Mouse (Mus musculus): ENCODE measurements at regions not wholly inside any gene's neighbourhood (a gene's known extent, or its start where the extent isn't known, plus 50 kb on each side); places are given as distances from the start of the nearest gene placed in this dataset.

DNA sequence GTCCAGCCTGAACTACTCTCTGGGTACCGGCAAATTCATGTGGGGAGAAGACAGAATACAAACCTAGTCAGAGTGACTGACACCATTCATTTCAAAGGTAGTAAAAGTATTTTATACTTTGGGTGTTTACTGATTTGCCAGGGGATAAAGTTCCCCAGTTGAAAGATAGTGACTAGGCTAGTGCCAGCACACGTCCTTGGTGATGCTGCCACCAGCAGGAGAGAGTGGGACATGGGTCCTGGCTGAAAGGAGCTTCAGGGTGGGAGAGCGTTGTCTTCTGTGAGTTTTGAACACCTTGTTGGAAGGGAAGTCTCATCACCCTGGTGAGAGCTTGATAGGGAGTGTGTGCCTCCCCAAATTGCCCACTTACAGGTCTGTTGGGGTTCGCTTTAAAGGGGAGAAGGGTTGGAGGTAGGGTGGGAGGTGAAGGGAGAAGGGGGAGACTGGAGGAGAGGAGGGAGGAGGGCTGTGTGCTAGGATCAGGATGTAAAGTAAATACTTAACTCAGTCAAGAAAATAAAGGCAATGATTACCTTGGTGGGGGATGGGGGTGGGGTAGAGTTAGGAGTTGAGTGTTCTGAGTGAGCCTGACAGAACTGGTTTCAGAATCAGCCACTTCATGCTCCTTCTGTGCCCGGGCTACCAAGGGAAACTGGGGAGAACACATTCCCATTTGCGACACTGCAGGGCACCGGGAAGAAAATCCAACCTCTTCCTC, 273.9 kb downstream of the Dhx35 start:
- Histone ChIP-seq H3K4me1 (ENCODE audit: control insufficient read depth, insufficient read depth, insufficient read length) (no peaks in the 10 kb centered on the region), H3K4me3 (ENCODE audit: extremely low read depth, insufficient read depth, insufficient read length) (no peak overlapping the region), H3K27ac (ENCODE audit: insufficient read depth, low read length) (no peak overlapping the region), H3K36me3 (ENCODE audit: control insufficient read depth, insufficient read depth, low read length) (no peaks in the 10 kb centered on the region), H3K27me3 (ENCODE audit: control insufficient read depth, insufficient read depth, low read length) (no peaks in the 10 kb centered on the region)
- TF ChIP-seq POLR2A (IDR thresholded peaks at IDR 0.05; ENCODE audit: low read depth, low read length) (no peak), CTCF (IDR thresholded peaks at IDR 0.05; ENCODE audit: extremely low read depth, insufficient read depth, insufficient read length, insufficient replicate concordance) (no peak)
- DNase-seq (ENCODE audit: low read depth in 1 of 2, low spot score in 2 of 2), result no peak
- WGBS, result 62% methylated on average over 7 of the region's 7 CpGs

DNA sequence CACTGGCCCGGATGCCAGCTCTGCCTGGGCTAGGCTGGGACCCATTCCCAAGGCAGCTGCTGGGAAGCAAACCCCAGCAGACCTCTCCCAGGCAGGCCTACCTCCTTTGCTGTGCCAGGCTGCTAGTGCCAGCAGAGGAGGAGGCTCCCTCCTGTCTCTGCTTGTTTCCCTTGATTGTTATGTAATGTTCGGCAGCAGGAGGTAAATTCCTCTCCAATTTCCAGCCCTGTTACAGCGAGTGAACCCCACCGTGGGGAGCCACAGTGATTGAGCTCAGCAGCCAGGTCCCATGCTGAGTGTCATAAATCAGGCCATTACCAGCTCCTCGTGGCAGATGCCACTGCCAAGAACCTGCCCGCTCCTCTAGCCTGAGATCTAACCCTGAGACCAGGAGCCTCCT, 274.6 kb downstream of the Dhx35 start:
- Histone ChIP-seq H3K36me3 (ENCODE audit: control insufficient read depth, insufficient read depth, low read length) (no peaks in the 10 kb centered on the region), H3K4me1 (ENCODE audit: control insufficient read depth, insufficient read depth, insufficient read length) (no peaks in the 10 kb centered on the region), H3K27ac (ENCODE audit: insufficient read depth, low read length) (no peak overlapping the region), H3K27me3 (ENCODE audit: control insufficient read depth, insufficient read depth, low read length) (no peaks in the 10 kb centered on the region), H3K4me3 (ENCODE audit: extremely low read depth, insufficient read depth, insufficient read length) (no peak overlapping the region)
- DNase-seq (ENCODE audit: low read depth in 1 of 2, low spot score in 2 of 2), result no peak
- WGBS, result 38% methylated on average over 6 of the region's 6 CpGs
- TF ChIP-seq POLR2A (IDR thresholded peaks at IDR 0.05; ENCODE audit: low read depth, low read length) (no peak), CTCF (IDR thresholded peaks at IDR 0.05; ENCODE audit: extremely low read depth, insufficient read depth, insufficient read length, insufficient replicate concordance) (no peak)

DNA sequence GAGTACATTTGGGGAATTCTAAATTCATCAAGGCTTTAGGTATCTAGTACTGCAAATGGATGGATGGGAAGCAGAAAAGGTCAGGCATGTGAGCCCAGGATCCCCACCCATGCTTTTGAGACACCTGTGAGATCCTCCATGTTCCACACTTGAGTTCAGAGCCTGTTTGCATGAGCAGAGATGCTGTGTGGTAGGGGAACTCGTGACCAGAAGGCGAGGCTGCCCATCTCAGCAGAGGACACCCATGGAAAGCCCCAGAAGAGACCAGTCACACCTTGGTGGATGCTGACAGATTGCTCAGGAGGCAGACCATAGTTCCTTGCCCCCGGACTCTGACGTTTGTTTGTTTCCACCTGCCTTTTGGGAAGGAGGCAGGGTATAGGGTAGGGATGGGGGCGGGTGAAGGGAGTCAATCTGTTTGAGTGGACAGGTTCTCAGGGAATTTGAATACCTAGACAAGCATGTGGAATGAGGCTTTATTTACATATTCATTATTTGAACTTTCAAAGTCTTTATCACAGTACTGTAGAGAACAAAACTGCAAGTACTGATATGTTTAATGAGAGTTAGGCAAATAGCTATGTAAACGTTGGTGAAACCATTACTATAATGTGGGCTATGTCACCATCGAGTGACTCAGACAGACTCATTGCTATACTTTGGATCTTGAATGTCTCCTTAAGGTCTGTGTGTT, 278.5 kb downstream of the Dhx35 start:
- no peaks in the 10 kb centered on the region for H3K27me3 ChIP-seq (ENCODE audit: control insufficient read depth, insufficient read depth, low read length)
- H3K4me3 ChIP-seq (ENCODE audit: extremely low read depth, insufficient read depth, insufficient read length), result no peak overlapping the region
- H3K4me1 ChIP-seq (ENCODE audit: control insufficient read depth, insufficient read depth, insufficient read length), result no peaks in the 10 kb centered on the region
- 78% methylated on average over 7 of the region's 7 CpGs for WGBS
- no peak overlapping the region for H3K27ac ChIP-seq (ENCODE audit: insufficient read depth, low read length)
- no peak for TF ChIP-seq POLR2A (IDR thresholded peaks at IDR 0.05; ENCODE audit: low read depth, low read length)
- no peak for TF ChIP-seq CTCF (IDR thresholded peaks at IDR 0.05; ENCODE audit: extremely low read depth, insufficient read depth, insufficient read length, insufficient replicate concordance)
- no peaks in the 10 kb centered on the region for H3K36me3 ChIP-seq (ENCODE audit: control insufficient read depth, insufficient read depth, low read length)
- no peak for DNase-seq (ENCODE audit: low read depth in 1 of 2, low spot score in 2 of 2)

DNA sequence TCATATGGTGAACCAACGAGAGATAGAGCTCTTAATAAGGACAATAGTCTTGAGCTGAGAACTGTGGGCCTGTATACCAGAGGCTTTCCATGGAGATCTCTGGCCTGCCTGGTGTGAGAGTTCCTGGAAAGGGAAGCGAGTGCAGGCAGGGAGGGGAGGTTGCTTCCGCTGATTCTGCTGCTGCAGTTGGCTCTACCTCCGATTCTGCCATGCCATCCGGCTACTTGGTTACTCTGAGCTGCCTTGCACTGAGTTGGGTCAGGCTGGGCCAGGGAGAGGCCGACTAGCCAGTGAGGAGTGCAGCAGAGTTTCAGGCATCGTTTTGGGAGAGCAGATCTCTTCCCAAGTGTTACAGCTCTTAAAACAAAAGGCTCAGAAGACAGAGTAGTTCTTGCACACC, 285.2 kb downstream of the Dhx35 start:
- H3K27ac ChIP-seq (ENCODE audit: insufficient read depth, low read length), result no peak overlapping the region
- 68% methylated on average over 7 of the region's 7 CpGs for WGBS

DNA sequence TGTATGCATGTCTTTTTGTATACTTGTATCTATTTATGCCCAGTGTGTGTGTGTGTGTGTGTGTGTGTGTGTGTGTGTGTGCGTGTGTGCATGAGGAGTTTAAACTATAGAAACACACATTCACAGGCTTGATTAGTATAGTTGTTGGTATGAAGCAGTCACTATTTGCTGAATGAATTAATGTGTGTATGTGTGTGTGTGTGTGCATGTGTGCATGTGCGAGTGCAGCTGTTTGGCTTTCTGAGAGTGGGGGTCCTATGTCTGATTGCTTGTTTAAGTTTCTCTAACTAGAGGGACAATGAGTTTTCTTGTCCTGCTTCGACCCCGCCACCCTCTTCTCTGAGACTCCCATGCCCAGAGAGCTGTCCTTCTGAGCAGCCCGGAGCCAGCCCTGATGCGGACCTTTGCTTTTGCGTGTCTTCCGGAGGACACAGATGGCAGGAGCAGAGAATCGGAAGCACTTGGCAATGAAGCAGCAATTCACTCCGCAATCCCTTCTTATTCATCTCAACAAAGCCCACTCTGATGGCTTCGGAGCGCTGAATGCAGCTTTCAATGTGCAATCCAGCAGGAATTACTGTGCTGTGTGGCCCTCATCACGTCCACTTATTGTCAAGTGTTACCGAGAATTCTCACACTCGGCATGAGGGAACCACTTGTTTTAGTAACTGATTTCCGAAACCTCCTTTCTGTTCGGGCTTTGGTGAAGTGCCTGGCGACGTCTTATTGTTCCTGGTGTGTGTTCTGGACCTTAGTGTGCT, 286.4 kb downstream of the Dhx35 start:
- no peaks in the 10 kb centered on the region for H3K36me3 ChIP-seq (ENCODE audit: control insufficient read depth, insufficient read depth, low read length)
- no peak overlapping the region for H3K27ac ChIP-seq (ENCODE audit: insufficient read depth, low read length)
- TF ChIP-seq CTCF (IDR thresholded peaks at IDR 0.05; ENCODE audit: extremely low read depth, insufficient read depth, insufficient read length, insufficient replicate concordance) (no peak), POLR2A (IDR thresholded peaks at IDR 0.05; ENCODE audit: low read depth, low read length) (no peak)
- WGBS, result 86% methylated on average over 19 of the region's 19 CpGs
- H3K27me3 ChIP-seq (ENCODE audit: control insufficient read depth, insufficient read depth, low read length), result no peaks in the 10 kb centered on the region
- H3K4me3 ChIP-seq (ENCODE audit: extremely low read depth, insufficient read depth, insufficient read length), result no peak overlapping the region
- no peaks in the 10 kb centered on the region for H3K4me1 ChIP-seq (ENCODE audit: control insufficient read depth, insufficient read depth, insufficient read length)
- no peak for DNase-seq (ENCODE audit: low read depth in 1 of 2, low spot score in 2 of 2)

More for the DNA sequence above, 285.2 kb downstream of the Dhx35 start:
- H3K4me1 ChIP-seq (ENCODE audit: control insufficient read depth, insufficient read depth, insufficient read length), result no peaks in the 10 kb centered on the region
- H3K27me3 ChIP-seq (ENCODE audit: control insufficient read depth, insufficient read depth, low read length), result no peaks in the 10 kb centered on the region
- H3K4me3 ChIP-seq (ENCODE audit: extremely low read depth, insufficient read depth, insufficient read length), result no peak overlapping the region
- no peak for DNase-seq (ENCODE audit: low read depth in 1 of 2, low spot score in 2 of 2)
- TF ChIP-seq CTCF (IDR thresholded peaks at IDR 0.05; ENCODE audit: extremely low read depth, insufficient read depth, insufficient read length, insufficient replicate concordance) (no peak), POLR2A (IDR thresholded peaks at IDR 0.05; ENCODE audit: low read depth, low read length) (no peak)
- no peaks in the 10 kb centered on the region for H3K36me3 ChIP-seq (ENCODE audit: control insufficient read depth, insufficient read depth, low read length)

DNA sequence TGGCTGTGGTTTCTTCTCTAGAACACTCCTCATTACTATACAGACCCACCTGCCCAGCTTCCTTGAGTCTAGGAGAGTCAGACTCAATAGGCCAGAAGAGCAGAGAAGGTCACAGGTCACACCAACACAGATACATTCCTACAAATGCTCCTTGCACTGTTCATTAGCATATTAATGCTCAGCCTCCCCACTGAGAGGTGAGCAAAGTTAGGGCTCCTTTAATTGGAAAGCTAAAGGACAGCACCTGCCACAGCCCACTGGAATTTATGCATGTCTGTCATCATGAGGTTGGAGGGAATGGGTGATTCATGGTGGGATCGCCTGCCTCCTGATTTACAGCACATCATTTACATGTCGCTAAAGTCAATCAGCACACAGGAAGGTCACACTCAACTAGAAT, 292.2 kb downstream of the Dhx35 start:
- Histone ChIP-seq H3K4me1 (ENCODE audit: control insufficient read depth, insufficient read depth, insufficient read length) (no peaks in the 10 kb centered on the region), H3K4me3 (ENCODE audit: extremely low read depth, insufficient read depth, insufficient read length) (no peak overlapping the region), H3K36me3 (ENCODE audit: control insufficient read depth, insufficient read depth, low read length) (no peaks in the 10 kb centered on the region), H3K27ac (ENCODE audit: insufficient read depth, low read length) (no peak overlapping the region), H3K27me3 (ENCODE audit: control insufficient read depth, insufficient read depth, low read length) (no peaks in the 10 kb centered on the region)
- no peak for DNase-seq (ENCODE audit: low read depth in 1 of 2, low spot score in 2 of 2)
- no peak for TF ChIP-seq CTCF (IDR thresholded peaks at IDR 0.05; ENCODE audit: extremely low read depth, insufficient read depth, insufficient read length, insufficient replicate concordance)
- no peak for TF ChIP-seq POLR2A (IDR thresholded peaks at IDR 0.05; ENCODE audit: low read depth, low read length)
- 86% methylated on average over 2 of the region's 2 CpGs for WGBS
